Mouse (Mus musculus): ENCODE measurements around the gene Atp9a.

- no peak for TF ChIP-seq EP300 (IDR thresholded peaks at IDR 0.05; ENCODE audit: insufficient read depth, low read depth, low read length)
- no peak for TF ChIP-seq CTCF (IDR thresholded peaks at IDR 0.05; ENCODE audit: low read depth, low read length)
- no peak for TF ChIP-seq POLR2A (IDR thresholded peaks at IDR 0.05; ENCODE audit: insufficient read depth, low read length)
Observed at GRCm38 (mm10) chr2:168642187-168642586, 100.0 kb downstream of the Atp9a start.
